Mouse (Mus musculus): ENCODE measurements around the gene Strip1.
"Not testable (repeated sequence)": the region's sequence is repeated elsewhere in the genome, so short reads cannot be mapped to it uniquely, and the experiment has no call there.

Strip1 gene

DNA sequence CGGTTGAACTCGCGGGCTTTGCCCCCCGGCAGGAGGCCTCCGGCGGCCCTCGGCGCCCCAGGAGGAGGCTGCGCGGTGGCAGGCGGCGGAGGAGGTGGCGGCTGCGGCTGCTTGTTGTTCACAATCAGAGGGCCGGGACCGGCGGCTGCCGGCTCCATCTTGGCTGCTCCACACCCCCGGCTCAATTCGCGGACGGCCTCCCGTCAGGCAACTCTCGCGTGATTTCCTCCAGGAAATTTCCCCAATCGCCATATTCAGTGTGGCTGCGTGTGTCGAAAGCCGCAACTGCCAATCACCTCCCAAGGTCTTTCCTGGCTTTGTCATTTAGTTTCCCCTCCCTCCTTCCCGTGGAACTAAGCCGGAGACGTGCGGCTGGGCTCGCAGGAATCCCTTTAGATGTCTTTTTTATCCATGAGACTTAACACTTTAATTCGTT, at the start of gene Strip1:
TSS of gene Strip1 (minus strand) at position 172 of the 436 bp plus-strand sequence.
- DNase-seq (ENCODE audit: low read depth, low spot score): peak; percentile 96

DNA sequence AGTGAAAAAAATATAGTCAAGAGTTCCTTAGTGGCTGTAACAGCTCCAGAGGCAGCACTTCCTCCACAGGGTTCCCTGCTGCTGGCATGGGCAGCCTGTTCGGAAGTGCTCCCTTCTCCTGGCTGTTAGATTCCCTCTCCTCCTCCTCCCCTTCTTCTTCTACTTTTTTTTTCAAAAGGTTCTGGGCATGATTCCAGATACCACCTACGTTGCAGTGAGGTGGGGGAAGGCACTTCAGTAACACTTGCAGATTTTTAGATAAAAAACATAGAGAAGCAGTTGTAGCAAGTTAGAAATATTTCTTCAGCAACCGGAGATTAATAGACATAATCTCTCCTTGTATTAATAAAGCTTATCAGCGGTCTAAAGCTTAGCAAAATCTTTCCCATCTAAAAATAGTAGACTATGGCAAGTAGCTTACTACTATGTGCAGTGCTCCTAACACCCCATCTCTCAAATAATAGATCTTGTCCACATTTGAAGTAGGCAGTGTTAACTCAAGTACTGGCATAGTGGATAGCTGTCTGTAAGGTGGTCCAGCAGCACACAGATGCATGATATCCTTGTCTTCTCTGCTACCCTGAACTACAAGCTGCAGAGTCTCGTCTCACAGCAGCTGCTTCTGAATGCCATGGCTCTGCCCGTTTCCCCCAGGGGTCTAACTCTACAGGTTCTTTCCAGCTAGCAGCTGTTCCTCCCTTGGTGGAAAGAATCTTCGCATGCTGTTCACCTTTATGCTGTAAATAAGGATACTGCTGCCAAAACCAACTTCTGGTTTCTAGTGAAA, 49.5 kb upstream of the Strip1 start:
- peak; percentile 35 for DNase-seq (ENCODE audit: low read depth, low spot score)

DNA sequence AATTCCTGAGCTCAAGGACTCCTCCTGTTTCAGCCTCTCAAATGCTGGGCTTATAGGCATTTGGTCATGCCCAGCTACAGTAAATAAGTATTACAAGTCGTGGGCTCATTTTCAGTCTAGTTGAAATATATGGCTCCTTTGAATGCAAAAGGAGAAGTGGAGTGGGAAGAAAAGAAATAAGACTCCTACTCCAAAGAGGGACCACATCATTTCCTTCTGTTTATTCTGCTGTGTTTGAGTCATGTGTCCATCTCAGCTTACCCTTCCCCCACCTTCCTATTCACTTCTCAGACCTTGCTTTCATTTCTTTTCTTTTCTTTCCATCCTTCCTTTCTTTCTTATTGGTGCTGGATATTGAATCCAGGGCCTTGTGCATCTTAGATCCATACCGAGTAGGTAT, 40.0 kb upstream of the Strip1 start:
- DNase-seq (ENCODE audit: low read depth, low spot score): no peak

DNA sequence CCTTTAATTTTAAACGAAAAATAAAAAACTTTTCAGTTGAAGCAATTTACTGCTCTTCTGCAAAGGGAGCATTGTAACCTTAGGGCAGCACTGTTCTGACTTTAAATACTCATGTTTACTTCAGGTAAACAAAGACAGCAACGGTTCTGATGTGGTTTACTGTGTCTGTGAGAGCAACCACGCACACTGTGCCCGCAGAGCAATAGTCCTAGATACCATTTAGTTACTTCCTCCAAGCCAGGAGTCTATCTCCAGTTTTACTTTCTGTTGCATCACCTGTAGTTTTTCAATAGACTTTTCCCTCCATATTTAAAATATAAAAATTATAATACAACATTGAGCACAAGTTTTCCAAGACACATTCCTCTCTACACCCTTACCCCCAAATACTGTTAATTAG, 39.0 kb upstream of the Strip1 start:
- no peak for DNase-seq (ENCODE audit: low read depth, low spot score)

DNA sequence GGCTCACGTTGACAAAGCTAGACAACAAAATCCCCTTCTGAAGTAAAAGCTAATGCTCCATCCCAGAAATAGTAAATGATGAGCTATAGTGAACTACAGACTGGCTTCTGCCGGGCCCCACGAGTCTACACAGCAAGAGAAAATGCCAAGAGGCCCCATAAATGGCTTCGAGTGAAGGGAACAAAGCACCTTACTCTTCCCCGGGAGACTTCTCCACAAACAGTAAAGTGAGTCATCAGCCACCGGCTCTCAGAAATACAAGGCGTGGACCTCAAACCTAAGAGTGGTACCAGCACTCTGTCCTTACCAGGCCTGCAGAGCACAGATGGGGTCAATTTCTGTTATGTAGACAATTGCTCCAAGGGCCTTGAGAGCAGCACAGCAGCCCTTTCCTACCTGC, 37.3 kb upstream of the Strip1 start:
- DNase-seq (ENCODE audit: low read depth, low spot score): no peak

DNA sequence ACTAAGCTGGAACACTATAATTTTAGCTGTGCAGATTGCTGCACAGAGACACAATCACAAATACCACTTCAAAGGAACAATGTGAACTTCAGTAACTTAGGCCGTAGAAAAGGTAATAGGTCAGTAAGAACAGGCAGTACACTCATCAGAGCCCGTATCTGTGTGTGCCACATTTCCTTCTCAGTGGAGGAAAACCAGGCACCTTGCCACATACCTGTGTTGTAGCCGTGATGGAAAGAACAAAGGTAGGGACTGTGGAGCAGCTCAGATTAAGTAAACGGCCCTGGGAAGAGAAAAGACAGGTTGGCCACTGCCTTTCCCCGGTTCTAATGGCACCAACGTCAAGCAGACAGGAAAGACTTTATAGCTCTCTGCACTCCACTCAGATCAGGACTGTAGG, 35.9 kb upstream of the Strip1 start:
- no peak for DNase-seq (ENCODE audit: low read depth, low spot score)

DNA sequence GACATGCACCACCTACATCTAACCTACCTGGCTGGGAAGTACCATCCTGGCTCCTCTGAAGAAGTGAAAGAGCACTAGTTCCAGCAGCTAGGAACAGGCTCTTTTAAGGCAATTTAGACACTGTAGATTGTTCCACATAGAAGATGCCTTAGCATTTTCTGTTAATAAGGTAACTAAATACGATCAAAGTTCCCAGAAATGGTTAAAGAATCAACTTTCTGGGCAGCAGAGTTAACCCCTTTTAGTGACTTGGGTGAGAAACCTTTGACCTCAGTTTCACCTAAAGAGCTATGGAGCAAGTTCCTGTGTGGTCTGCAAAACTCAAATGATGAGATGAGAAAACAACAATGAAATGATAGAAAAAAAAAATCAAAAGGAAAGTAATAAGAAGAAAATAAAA, 33.1 kb upstream of the Strip1 start:
- no peak for DNase-seq (ENCODE audit: low read depth, low spot score)

DNA sequence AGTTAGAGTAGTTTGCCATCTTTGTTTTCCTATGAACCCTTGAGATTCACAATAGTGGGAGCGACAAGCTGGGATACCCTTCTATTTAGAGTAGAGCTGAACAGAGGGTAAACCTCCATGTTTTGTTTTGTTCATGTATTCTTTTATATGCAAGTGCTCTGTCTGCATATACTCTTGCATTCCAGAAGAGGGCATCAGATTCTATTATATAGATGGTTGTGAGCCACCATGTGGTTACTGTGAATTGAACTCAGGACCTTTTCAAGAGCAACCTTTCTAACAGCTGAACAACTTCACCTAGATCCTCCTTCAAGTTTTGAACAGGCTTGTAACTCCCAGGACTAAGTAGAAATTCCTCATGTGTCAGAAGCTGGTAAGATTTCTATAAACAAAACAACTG, 27.5 kb upstream of the Strip1 start:
- DNase-seq (ENCODE audit: low read depth, low spot score): peak; percentile 21

DNA sequence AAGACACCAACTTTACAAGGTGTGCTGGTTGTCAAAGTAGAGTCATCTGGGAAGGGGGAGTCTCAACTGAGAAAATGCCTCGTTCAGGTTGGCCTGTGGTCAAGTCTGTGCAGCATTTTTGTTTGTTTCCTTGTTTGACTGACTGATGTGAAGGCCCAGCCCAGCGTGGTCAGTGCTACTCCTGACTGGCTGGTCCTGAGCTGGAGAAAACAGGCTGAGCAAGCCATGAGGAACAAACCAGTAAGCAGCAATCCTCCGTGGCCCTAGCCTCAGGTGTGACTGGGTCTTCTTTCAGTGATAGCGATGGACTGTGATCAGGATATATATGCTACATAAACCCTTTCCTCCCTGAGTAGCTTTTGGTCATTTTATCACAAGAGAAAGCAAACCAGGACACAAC, 25.4 kb upstream of the Strip1 start:
- no peak for DNase-seq (ENCODE audit: low read depth, low spot score)

DNA sequence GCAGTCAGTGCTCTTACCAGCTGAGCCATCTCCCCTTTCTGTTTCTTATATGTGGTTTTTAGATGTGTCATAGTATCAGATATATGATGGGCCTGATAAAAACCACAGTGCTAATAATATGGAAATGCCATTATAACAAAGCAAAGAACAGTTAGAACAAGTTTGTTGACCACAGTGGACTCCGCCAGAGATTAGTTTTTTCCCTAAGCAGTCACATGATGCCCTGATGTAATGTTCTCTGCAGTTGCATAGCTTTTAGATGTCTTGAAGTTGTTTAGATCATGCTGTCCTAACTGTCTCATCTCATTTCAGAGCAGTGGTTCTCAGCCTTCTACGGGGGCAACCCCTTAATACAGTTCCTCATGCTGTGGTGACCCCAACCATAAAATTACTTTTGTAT, 24.7 kb upstream of the Strip1 start:
- DNase-seq (ENCODE audit: low read depth, low spot score): no peak

DNA sequence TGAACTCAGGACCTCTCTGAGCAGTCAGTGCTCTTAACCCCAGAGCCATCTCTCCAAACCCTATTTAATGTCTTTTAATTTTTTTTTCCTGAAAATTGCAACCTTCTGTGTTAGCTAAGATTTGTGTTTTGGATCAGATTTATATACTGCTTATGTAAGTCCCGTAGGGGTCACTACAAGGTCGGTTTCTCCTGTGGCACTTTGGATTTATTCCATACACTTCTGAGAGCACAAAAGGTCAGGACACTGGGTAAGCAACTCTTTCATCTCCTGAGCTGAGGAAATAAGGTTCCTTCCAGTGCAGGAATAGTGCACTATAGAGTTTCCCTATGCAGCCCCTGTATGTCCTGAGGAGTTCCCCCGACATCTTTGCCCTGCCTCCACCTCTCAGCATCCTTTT, 24.0 kb upstream of the Strip1 start:
- DNase-seq (ENCODE audit: low read depth, low spot score): no peak

DNA sequence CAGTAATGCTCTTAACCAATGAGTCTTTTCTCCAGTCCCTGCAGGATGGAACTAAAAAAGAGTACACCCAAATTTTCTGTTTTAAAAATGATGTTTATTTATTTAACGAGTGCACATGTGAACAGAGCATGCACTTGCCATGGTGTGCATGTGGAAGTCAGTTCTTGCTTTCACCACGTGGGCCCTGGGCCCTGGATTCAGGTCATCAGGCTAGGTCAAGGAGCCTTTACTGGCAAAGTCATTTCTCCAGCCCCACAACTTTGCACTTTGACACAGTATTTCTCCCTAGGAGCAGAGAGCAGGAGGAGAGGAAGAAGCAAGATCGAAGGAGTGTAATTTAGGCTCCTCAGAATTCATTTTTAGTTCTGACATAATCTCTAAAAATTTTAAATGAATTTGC, 23.4 kb upstream of the Strip1 start:
- no peak for DNase-seq (ENCODE audit: low read depth, low spot score)

DNA sequence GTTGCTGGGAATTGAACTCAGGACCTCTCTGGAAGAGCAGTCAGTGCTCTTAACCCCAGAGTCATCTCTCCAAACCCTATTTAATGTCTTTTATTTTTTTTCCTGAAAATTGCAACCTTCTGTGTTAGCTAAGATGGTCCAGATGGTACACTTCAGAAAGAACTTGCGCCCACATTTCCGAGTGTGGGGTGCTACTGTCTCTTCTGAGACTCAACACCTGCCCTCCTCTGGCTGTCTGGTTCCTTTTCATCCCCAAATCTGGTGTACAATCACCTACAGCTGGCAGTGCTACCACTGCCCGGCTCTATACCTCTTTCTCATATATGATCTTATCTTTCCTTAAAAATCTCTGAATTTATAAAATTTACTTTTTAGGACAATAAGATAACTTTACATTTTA, 21.5 kb upstream of the Strip1 start:
- DNase-seq (ENCODE audit: low read depth, low spot score): no peak

DNA sequence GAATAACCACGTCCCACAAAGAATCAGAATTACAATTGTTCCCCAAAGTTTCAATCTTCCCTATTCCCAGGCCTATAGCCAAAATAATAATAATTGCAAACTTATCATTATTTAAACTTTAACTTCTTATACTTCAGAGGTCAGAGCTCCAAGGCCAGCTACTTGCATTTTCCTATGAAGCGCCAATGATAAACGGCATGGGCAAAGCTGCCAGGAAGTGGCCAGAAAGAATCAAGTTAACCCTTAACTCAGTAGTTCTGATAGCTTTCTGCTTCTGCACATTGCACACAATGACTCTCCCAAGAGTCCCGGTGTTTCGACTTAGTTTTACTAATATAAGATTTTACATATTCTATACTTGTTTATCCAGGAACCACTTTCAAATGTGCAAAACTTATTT, 18.8 kb upstream of the Strip1 start:
- not testable (repeated sequence) for DNase-seq (ENCODE audit: low read depth, low spot score)

DNA sequence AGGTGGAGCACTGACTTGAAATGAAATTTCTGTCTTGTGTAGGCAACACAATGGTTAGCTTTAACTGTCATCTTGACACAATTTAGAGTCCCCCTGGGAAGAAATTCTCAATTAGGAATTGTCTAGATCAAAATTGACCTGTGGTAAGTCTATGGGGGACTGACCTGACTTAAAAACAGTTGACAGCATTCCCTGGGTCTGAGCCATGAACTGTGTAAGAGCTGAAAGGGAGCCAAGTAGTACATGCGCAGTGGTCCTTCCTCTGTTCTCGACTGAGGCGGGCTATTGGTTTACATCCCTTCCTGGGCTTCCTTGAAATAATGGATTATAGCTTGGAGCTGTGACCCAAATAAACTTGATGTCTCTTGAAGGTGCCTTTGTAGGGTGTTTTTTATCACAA, 15.5 kb upstream of the Strip1 start:
- DNase-seq (ENCODE audit: low read depth, low spot score): no peak

DNA sequence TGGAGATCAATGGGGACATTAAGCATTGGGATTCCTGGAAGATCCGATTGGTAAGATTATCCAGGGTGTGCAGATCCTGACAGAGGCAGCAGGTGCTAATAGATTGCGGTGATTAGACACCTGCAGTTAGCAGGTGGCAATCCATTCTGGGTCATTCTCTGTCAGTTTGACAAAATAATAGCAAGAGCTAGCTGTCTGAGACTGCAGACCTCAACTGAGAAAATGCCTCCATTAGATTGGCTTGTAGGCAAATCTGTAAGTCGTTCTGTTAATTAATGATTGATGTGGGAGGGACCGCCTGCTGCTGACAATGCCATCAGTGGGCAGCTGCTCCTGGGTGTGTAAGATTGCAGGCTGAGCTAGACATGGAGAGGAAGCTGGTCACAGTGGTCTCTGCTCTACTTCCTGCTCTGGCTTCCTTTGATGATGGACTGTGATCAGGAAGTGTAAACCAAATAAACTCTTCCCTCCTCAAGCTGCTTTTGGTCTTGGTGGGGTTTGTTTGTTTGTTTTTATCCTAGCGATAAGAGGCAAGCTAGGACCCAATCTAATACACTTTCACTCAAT, 6.2 kb upstream of the Strip1 start:
- DNase-seq (ENCODE audit: low read depth, low spot score): no peak

DNA sequence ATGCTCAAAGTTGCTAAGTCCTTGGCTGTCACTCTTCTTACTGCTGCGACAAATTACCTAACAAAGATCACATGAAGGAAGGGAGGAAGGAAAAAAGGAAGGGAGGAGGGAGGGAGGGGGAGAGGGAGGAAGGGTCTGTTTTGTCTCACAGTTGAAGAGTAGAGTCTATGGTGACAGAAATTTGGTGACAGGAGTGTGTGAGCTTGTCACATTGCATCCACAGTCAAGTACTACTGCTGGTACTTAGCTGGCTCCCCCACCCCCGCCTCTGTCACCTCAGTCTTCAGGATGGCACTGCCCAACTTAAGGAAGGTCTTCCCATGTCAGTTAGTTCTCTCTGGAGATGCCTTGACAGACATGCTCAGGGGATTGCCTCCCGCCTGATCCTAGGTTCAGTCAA, 4.7 kb upstream of the Strip1 start:
- no peak for DNase-seq (ENCODE audit: low read depth, low spot score)

DNA sequence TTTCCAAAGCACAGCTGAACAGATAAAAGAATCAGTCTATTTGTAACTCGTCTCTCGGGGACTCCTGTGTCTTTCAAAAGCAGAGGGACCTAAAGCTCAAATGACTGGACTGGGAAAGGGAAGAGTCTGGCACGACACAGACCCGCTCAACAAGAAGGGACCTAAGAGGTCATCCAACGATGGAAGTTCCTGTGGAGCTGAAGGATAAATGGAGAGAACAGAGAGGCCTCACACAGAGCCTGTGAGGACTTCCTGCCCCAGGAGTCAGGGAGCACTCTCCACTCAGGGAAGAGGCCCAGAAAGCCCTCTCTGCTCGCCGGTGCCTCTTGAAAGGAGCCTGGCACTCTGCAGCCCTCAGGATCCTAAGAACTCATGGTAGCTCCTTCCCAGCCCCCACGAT, 4.3 kb upstream of the Strip1 start:
- no peak for DNase-seq (ENCODE audit: low read depth, low spot score)

DNA sequence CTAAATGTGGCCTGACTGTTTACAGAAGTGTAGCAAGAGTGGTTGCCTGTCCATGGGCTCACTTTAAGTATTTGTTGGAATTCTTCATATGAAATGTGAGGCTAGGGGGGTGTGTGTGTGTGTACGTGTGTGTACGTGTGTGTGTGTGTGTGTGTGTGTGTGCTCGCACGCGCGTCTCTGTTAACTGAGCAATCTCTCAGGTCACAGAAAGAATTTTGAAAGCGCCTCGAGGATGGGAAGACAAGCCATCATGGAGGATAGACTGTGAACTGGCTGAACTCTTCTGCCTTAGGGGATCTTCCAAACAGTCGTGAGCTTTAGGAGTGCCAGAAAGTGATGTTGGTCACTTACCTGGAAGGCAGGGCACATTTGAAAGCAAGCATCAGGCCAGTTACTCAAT, 2.4 kb upstream of the Strip1 start:
- no peak for DNase-seq (ENCODE audit: low read depth, low spot score)

DNA sequence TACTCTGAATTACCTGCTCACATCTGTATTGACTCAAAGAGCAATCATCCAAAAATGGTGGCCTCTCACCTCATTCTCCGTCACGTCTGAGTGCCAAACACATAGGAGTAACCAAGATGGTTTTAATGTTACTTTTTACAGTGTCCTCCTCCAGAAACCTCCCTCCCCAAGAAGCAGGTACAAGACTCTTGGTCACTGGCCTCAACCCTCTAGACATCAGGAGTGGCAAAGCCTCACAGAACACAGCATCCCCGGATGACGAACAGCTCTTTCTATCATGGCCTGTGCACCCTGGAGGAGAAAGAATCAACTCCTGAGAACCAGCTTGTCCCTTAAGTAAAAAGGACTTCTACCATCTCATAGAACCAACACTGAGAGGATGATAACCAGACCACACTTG, 1.3 kb upstream of the Strip1 start:
- DNase-seq (ENCODE audit: low read depth, low spot score): no peak

DNA sequence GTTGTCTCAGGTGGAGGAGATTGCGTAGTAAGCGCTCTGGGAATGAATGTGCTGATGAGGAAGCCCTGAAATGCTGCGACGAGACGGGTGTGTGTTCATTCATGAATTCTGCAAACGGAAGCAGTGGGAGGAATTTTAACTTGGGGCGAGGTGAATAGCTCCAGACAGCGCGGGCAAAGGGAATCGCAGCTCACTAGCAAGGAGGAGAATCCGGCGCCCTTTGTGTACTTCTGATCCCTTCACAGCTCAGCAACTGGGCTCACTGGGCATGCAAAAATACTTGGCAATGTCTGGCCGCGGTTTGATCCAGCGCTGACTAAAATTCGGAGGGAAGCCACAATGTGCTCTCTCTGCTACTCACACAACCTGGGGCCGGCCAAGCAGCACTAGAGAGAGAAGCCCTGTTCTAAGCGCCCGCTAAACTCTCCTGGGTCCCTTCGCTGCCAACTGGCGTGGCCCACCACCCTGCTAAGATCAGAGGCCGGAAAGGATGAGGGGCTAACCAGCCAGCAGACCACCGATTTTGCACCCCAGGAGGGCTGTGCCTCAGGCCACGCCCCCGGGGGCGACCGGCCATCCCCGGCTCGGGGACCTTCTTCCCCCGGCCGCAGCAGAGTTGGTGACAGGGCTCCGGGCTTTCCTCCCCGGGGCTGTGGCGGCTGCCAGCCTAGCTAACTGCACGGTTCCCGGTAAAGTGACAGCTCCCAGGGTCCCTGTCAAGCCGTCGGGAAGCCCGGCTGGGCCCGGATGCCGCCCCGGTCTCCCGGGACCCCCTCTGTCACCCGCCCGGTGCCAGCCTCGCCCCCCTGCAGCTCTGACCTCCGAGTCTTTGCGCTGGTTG, 592 bp downstream of the Strip1 start, which contains the start of gene Gm10961:
TSS of gene Gm10961 (plus strand) at position 641 of the 841 bp plus-strand sequence.
- DNase-seq (ENCODE audit: low read depth, low spot score): peak; percentile 36

DNA sequence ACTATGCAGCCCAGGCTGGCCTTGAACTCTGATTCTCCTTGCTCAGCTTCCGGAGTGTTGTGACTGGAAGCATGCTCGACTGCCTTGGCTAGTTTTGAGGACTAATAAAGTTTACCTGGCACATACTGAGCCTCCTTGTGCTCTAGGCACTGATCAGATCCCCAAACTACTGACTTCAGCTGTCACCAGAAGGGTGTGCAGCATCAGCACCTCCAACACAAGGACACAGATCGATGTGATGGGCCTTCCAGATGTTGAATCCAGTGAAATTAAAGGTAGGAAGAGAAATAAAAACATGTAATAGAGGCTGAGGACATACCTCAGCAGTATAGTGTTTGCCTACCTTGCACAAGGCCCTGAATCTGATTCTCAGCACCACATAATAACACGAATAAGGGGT, 2.1 kb downstream of the Strip1 start:
- DNase-seq (ENCODE audit: low read depth, low spot score): no peak

DNA sequence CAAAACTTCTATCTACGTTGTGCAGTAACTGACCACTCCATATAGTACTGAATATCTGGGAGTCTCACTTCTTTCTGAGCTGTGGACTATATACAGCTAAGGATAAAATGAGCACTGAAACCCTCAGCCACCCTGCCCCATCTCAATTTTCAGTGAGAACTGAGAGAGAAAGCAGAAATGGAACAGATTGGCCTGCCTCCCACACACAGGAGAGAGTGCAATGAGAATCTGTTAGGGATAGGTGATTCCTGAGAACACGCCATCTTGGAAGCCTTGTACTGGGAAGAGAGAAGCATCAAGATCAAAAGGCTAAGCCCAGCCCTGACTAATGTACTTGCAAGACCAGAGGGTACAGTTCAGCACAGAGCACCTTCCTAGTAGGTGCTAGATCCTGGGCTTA, 2.9 kb downstream of the Strip1 start:
- no peak for DNase-seq (ENCODE audit: low read depth, low spot score)
